Mouse (Mus musculus) left cerebral cortex, postnatal 10 days (tissue): ENCODE measurements at regions not wholly inside any gene's neighbourhood (a gene's known extent, or its start where the extent isn't known, plus 50 kb on each side); places are given as distances from the start of the nearest gene placed in this dataset.

Source experiments
- DNase-seq, 2 experiments: peaks; one replicate each; pipeline ENCODE4 v3.0.0; 2021 to 2022; ENCODE audit warnings: low spot score in 2 of 2, mixed read lengths in 1 of 2; ENCODE audit errors: extremely low spot score in 1 of 2
- intact Hi-C: fragments of 180-260 bp; cut with DNase I; formaldehyde crosslinking; loops from one replicate; pipeline ENCODE4 v1.15.1; 2025

DNA sequence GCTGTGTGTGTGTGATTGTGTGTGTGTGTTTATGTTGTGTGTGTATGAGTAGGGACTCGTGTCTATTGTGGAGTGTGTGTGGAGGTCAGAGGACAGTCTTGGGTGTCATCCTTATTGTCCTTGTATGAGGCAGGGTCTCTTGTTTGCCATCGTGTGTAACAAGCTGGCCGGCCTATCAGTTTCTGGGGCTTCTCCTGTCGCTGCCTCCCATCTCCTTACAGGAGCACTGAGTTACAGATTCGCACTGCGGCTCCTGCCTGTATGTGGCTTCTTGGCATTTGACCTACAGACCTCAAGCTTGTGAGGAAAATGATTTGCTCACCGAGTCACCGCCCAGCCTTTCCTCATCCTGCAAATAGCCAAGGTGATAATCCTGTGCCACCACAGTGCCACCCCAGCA lies 112.6 kb upstream of the Eef2kmt start:
- no peak for DNase-seq
- intact Hi-C loops = no loop called here

DNA sequence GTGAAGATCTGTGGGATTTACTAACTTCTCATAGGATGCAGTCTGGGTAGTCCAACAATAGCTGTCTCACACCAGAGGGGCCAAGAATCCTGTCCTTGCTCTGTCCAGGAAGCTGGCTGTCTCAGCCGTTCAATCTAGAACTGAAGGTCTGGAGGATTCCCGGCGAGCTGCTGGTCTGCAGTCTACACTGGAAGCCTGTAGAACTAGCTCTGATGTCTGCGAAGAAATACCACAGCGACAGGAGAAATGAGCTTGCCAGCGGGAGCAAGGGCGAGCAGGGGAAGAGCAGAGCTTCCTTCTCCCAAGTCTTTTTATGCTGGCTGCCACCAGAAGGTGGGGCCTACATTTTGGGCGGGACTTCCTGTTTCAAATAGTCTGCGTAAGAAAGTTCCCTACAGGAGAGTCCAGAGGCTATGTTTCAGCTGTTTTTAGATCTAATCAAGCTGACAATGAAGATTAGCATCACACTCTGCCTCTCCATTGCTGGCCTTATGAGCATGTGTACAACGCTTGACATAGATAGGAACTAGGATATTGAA lies 111.9 kb upstream of the Eef2kmt start:
- intact Hi-C loops = no loop called here
- no peak for DNase-seq

DNA sequence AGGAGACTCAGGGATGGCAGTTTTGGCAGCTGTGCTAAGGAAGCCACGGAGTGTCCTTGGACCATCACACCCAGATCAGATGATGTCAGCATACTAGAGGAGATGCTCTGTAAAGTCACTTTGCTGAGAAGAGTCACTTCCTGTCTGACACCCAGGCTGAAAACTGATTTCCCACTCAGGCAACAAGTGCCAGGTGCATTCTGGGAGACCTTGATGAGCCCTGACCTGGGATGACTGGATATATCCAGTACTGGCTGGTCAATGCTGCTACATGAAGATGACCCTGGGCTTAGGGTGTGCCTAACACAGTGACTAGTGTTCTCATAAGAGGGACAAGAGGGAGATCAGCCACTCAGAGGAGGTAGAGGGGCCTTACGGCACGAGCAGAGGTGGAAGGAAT lies 110.2 kb upstream of the Eef2kmt start:
- intact Hi-C loops = no loop called here
- DNase-seq = peak in 1 of 2 experiments; percentile 7

DNA sequence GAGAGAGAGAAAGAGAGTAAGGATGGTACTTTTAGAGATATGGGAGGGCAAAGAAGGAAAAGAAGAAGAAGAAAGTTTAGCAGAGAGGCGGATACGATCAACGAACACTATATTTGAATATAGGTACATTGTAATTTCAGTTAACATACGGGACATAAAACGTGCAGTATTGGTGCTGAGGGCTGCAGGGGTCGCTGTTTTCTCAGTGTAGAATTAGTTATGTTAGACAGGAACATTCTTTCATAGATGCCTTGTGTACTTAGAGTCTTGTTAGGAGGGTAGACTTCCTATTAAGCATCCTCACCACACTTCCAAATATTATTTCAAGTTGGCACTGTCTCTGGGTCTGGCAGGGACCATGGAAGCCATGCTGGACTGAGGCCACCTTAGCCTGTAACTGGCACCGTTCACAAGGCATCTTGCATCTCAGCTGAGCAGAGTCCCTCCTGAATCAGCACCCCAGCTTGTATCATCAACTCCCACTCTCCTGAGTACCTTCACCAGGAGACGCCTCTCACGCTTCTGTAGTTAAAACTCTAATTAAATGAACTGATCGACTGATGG lies 107.3 kb upstream of the Eef2kmt start:
- DNase-seq = no peak
- intact Hi-C loops = no loop called here

DNA sequence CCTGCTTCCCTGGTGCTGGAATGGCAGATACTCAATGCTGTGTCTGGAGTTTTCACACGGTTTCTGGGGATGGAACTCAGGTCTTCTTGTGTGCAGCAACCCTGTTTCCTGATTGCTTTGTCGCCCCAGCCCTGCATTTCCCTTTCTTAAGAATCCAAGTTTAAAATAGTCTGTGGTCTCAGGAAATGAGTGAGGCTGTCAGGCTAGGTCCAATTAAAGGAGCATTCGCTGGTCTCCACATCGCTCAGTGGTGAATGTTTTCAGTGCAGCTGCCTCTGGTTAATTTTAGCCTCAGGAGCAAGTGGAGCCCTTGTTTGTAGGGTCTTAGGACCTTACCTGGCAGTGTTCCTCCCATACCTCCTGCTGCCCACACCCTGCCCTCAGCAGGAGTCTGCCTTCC lies 103.4 kb upstream of the Eef2kmt start:
- DNase-seq = no peak
- intact Hi-C loops = no loop called here

DNA sequence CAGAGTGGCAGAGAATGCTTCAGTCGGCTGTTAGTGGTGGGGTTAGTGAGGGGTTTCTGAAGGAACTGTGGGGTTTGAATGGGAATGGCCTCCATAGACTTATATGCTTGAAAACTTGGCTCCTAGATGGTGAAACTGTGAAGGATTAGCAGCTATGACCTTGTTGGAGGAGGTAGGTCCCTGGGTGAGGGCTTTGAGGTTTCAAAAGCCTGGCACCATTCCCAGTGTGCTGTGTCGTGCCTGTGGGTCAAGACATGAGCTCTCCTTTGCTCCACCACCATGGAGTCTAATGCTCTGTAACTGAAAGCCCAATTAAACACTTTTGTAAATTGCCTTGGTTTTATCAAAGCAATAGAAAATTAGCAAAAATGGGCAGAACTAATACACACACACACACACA lies 98.1 kb upstream of the Eef2kmt start:
- intact Hi-C loops = no loop called here
- DNase-seq = no peak

DNA sequence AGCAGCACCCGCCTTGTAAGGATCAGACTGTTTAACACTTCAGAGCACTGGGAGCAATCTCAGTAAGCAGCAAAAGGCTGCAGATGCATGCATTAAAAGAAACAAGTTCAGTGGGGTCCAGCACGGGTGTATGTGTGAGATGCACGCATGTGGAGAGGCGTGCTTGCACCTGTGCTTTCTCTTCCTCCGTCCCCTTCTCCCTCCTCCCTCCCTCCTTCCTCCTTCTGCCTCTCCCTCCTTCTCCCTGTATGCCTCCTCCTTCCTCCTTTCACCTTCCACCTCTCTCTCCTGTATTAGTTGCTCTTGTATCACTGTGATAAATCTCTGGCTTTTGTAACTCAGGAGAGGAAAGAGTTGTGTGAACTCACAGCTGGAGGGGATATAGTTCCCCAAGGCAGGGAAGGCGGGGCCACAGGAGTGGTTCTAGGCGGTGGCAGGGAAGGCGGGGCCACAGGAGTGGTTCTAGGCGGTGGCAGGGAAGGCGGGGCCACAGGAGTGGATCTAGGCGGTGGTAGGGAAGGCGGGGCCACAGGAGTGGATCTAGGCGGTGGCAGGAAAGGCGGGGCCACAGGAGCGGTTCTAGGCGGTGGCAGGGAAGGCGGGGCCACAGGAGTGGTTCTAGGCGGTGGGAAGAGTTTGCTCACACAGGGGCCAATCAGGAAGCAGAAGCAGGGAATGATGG lies 96.2 kb upstream of the Eef2kmt start:
- DNase-seq = no peak
- intact Hi-C loops = no loop called here

DNA sequence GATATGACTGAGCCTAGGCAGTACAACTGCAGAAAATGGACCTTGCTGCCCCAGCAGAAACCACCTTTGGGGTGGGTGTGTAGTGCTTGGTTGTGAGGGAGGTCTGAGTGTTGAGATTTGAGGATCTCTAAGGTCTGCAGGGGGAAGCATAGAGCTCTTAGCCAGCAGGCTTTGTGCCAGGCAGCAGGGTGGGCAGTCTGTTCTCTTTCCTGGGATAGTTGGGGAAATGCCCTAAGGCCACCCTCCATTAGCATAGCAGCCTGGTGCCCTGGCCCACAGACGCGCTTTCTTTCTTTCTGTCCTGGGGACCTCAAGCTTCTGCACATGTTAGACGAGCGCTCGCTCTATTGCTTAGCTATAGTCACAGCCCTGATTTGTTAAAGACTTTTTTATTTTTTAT lies 91.4 kb upstream of the Eef2kmt start:
- DNase-seq = no peak
- intact Hi-C loops = no loop called here

DNA sequence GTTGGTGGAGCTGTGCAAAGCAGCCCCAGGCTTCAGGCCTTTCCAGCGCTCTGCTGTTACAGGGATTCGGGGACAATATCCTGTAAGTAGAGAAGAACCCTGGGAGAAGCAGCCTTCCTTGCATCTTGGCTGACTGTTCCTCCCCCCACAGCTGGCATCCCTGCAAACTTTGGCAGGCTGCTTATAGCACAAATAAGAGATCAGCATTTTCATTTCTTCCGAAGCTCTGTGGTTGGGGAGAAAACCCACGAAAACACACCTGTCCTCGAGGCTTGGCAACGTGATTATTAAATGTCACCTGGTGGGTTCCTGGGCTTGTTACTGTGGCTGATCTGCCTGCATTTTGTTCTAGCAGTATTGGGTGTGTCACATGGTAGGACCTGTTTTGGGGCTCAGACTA lies 86.5 kb upstream of the Eef2kmt start:
- no peak for DNase-seq
- intact Hi-C loops = no loop called here

DNA sequence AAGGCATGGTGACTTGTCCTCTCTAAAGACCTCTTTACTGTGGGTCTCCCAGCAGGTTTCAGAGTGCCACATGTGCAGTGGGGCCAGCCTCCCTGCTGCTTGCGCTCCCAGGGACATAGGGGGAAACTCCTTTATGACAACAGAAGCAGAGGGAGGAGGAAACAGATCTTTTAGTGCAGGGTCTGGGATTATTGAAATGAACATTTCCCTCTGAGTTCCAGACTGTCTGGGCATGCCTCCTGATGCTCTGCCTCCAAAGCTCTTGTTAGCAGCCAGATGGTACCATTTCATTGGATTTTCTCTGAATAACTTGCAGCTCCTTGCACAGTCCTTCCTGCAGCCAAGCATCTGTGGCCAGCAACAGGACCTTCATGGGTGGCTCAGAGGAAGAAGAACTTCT lies 60.5 kb upstream of the Eef2kmt start:
- intact Hi-C loops = no loop called here
- DNase-seq = peak in 1 of 2 experiments; percentile 16

DNA sequence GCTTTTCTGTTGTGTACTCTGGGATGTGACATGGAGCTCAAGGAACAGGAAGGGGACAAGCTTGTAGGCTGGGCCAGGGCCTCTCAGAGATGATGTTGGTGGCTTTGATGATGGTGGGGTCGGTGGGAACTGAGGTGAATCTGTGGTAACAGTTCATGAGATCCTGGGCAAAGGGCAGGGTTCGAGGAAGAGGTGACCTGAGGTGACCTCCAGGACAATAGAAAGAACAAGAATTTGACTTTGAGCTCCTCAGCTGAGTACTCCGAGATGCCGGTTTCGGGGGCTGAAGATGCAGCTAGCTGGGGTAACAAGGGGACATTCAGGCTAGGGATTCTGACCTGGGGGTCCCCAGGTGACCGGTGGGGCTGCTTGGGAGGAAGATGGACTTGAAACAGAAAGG lies 57.5 kb upstream of the Eef2kmt start:
- DNase-seq = no peak
- intact Hi-C loops = no loop called here

DNA sequence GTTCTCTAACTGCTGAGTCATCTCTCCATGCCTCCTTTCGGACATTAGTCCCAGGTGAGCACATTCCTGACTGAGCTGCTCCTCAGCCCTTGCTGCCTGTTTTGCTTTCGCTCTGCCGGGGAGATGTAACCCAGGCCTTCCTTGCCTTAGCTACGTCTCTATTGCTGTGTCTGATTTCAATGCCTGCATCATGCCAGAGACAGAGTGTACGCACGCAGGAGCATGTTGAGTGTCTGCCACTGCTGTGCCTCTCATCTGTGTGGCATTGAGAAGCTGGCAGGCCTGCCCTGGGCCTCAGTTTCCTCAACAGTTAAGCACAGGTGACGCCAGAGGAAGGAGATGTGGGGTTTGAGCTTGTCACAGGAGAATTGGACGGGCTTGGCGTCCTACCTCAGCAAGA lies 55.7 kb upstream of the Eef2kmt start:
- DNase-seq = no peak
- intact Hi-C loops = no loop called here

DNA sequence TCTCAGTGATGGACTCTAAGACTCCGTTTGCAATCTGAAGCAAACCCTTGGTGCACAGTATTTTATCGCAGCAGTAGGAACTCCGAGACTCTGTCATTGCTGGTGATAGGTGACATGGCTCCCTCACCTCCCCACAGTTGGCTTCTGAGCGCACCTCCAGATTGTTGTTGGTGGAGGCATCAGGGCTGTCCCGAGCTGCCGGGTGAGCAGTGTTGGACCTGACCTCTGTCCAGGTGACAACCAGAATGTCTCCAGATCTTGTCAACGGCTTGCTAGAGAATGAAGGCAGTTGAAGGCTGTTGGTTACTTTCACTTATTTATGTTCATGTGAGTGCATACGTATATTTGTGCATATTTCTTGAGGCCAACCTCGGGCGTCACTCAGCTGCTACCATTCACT lies 55.0 kb upstream of the Eef2kmt start:
- intact Hi-C loops = no loop called here
- no peak for DNase-seq

DNA sequence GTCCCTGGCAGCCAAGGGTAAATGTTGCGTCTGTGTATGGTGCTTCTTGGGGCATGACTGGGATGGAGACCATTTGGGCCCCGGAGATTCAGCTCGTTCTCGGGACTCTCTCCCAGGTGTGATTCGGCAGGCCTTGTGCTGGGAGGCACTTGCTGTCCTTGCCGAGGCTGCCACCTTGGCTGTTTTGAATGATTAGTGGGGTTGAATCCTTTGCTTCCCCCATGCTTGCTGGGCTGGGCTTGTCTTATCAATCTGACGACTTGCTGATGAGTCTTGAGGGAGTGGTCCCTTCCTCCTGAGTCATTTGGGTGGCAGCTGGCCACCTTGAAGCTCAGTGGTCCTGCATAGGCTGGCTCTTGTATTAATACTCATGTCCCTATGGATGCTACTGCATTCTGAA lies 52.0 kb upstream of the Eef2kmt start:
- intact Hi-C loops = loop anchor here (2.0 to 10.0 kb wide), 3 partner anchors 97 to 227 kb away; no protein-coding TSS in a partner anchor
- DNase-seq = no peak

DNA sequence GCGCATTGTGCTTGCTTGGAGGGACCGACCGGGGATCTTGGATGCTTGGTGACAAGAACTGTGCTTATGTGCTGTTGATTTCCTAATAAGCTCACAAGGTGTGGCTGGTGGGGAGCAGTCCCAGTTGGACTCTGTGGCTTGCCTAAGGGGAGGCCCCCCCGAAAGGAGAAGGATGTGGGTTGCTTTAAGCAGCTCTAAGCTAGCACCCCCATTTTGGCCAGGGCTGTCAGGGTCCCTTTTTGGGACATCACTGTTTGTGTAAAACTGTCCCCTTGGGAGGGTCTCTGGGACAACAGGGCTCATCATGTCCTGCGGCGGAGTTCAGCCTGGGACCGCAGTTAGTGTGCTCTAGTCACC lies 51.4 kb upstream of the Eef2kmt start:
- no peak for DNase-seq
- intact Hi-C loops = loop anchor here (2.0 to 10.0 kb wide), 3 partner anchors 98 to 228 kb away; no protein-coding TSS in a partner anchor

DNA sequence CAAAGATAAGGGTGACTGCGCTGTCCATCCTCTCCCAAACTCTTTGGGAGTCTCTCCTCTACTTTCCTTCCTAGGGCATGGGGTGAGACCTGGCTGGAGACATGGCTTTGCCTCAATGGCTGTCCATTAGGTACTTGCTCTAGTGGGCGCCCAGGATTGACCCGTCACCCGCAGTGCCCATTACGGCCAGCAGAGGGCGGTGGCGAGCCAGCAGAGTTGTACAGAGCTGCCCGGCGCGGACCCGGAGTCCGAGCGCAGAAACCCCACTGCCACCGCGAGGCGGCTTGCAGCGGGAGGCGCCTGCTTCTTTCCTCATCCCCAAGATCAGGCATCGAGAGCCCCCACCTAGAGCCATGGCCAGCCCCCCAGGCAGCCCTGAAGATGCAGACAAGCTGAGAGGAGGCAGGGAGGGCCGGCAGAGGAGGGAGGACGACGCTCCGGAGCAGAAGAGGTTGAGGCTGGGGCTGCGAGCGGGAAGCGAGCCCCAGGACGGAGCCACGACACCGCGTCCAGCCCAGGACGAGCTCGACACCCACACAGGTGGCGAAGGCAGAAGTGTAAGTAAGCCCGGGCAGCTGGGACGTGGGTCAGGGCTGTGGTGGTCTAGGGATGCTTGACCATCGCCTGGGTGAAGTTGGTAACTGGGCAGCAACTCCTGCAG lies 50.9 kb upstream of the Eef2kmt start:
- peak; percentile 81 to 89 for DNase-seq
- intact Hi-C loops = loop anchor here (2.0 to 10.0 kb wide), 3 partner anchors 98 to 228 kb away; no protein-coding TSS in a partner anchor
